Mouse (Mus musculus): ENCODE measurements around the gene Yap1.

DNA sequence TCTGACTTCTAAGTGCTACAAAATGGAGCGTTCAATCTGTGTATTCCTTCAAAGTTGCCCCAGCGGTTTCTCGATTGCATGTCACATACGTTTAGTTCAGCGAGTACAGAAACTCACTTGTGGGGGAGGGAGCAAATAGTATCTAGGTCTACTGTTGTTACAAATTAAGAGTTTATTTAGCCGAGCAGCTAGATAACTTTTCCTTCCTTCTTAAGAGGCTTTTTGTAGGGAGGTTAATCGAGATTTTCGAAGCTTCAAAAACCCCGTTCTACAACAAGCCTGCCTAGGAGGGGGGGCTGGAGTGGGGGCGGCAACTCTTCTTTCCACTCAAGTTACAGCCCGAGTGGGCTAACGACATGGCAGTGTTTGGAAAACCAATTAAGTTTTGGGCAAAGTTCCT, 1.6 kb downstream of the Yap1 start:
- no peak for TF ChIP-seq CTCF (IDR thresholded peaks at IDR 0.05; ENCODE audit: borderline replicate concordance, extremely low read depth, insufficient read depth, insufficient read length)
- TF ChIP-seq POLR2A (IDR thresholded peaks at IDR 0.05; ENCODE audit: borderline replicate concordance, extremely low read depth, insufficient read depth, insufficient read length, poor library complexity, severe bottlenecking), result no peak

Measured in brain, embryonic 14.5 days (tissue).